10 mouse cellular contexts compared by ENCODE assay signal in genomic region chr6:48912033-48912432, GRCm38 (mm10). TPM values are rescaled to one million over a fixed set of nuclear protein-coding genes. Genes with fewer than 3 reads are reported as not detected.
DNase-seq lines count a peak whose midpoint lies in the region; ATAC-seq and TF ChIP-seq lines count a peak whose summit lies in the region.
"Had no signal": no experiment of that assay in that cellular context is flagged by ENCODE, and none has a peak within 500 bp of the region (broad histone marks: within the 10 kb centered on the region; RNA-seq: fewer than 3 reads in every experiment).

No protein-coding gene starts in this region.

- H3K9me3 ChIP-seq in liver, embryonic 12.5 days (replicated peaks) = no peaks in the 10 kb centered on the region
- H3K9me3 ChIP-seq: heart, embryonic 13.5 days; stomach, embryonic 15.5 days had no signal

- no peaks in the 10 kb centered on the region; the same call in 1 of the 2 replicates for H3K27me3 ChIP-seq in liver, adult 2 months (ENCODE audit: control insufficient read depth, insufficient read depth, low read length)
- no peaks in the 10 kb centered on the region for H3K27me3 ChIP-seq in liver, embryonic 12.5 days (replicated peaks)
- H3K27me3 ChIP-seq: heart, embryonic 13.5 days; stomach, embryonic 15.5 days had no signal

- no peak for ATAC-seq in liver, embryonic 12.5 days
- peak; percentile 35; the same call in 1 of the 2 replicates for ATAC-seq in megakaryocyte, adult 5-6 weeks (ENCODE audit: poor library complexity, severe bottlenecking)

- no peaks in the 10 kb centered on the region for H3K79me2 ChIP-seq in liver, adult 2 months (ENCODE audit: control insufficient read depth, insufficient read depth, low read length)

- DNase-seq in adrenal gland, adult 2 months = peak; percentile 6
- no peak for DNase-seq in adrenal gland, postnatal 4 days (ENCODE audit: low spot score in 2 of 2)
- DNase-seq in liver, adult 2 months (ENCODE audit: extremely low read depth, low read depth, low spot score) = peak; percentile 78
- DNase-seq in brain, adult 2 months (ENCODE audit: low read depth, low spot score) = peak; percentile 17
- no peak for DNase-seq in layer of hippocampus, adult 9-11 months
- DNase-seq in left cerebral cortex, postnatal 10 days (ENCODE audit: extremely low spot score in 1 of 2, low spot score in 2 of 2) = no peak

- H3K4me1 ChIP-seq in liver, adult 2 months (ENCODE audit: control insufficient read depth, insufficient read depth, low read length) = no peaks in the 10 kb centered on the region
- H3K4me1 ChIP-seq in liver, embryonic 12.5 days = no peaks in the 10 kb centered on the region
- H3K4me1 ChIP-seq: heart, embryonic 13.5 days; stomach, embryonic 15.5 days had no signal

- no peak overlapping the region for H3K4me3 ChIP-seq in liver, adult 2 months (ENCODE audit: insufficient read depth, low read depth, low read length)
- no peak overlapping the region for H3K4me3 ChIP-seq in liver, embryonic 12.5 days
- H3K4me3 ChIP-seq: heart, embryonic 13.5 days; stomach, embryonic 15.5 days had no signal

- no peak overlapping the region for H3K9ac ChIP-seq in liver, adult 2 months (ENCODE audit: low read depth, low read length)
- H3K9ac ChIP-seq in liver, embryonic 12.5 days = no peak overlapping the region
- H3K9ac ChIP-seq: heart, embryonic 13.5 days; stomach, embryonic 15.5 days had no signal

- no peaks in the 10 kb centered on the region for H3K36me3 ChIP-seq in liver, adult 2 months (ENCODE audit: control insufficient read depth, insufficient read depth, low read length)
- H3K36me3 ChIP-seq in liver, embryonic 12.5 days = no peaks in the 10 kb centered on the region
- H3K36me3 ChIP-seq: heart, embryonic 13.5 days; stomach, embryonic 15.5 days had no signal

- H3K4me2 ChIP-seq in liver, embryonic 12.5 days = no peak overlapping the region
- H3K4me2 ChIP-seq: heart, embryonic 13.5 days; stomach, embryonic 15.5 days had no signal

- WGBS in liver, adult 2 months = 8% methylated on average over 3 of the region's 3 CpGs
- WGBS in liver, embryonic 12.5 days (ENCODE audit: insufficient replicate concordance) = 23% methylated on average over 3 of the region's 3 CpGs

- intact Hi-C loops in left cerebral cortex, postnatal 10 days (cut with DNase I) = no loop called here

- no peak for TF ChIP-seq POLR2A in liver, adult 2 months (IDR thresholded peaks at IDR 0.05; ENCODE audit: extremely low read depth, insufficient read depth, low read length)

- TF ChIP-seq CTCF in liver, adult 2 months (IDR thresholded peaks at IDR 0.05; ENCODE audit: low read depth, low read length) = peak; percentile 23; the same call in 1 of the 2 replicates

- H3K27ac ChIP-seq in liver, adult 2 months (replicated peaks; ENCODE audit: insufficient read depth, low read depth, low read length) = no peak overlapping the region
- no peak overlapping the region for H3K27ac ChIP-seq in liver, embryonic 12.5 days
- H3K27ac ChIP-seq: heart, embryonic 13.5 days; stomach, embryonic 15.5 days had no signal

RNA-seq across cellular contexts. Expression of gene 1600015I10Rik, which starts 17.7 kb away (rescaled TPM):
- not detected for total RNA-seq in adrenal gland, adult 2 months (2021)
- polyA plus RNA-seq in adrenal gland, adult 2 months (2012; rRNA removed) = not detected in 2 replicates
- not detected for total RNA-seq in adrenal gland, postnatal 4 days (2021)
- not detected in 2 replicates for total RNA-seq in liver, adult 2 months (2014; rRNA removed)
- not detected in 2 replicates for polyA plus RNA-seq in liver, adult 2 months (2012; rRNA removed)
- not detected in 2 replicates for polyA plus RNA-seq in liver, embryonic 12.5 days (2016; fragmentation: Nextera tagmentation; extraction: Ambion mirVana)
- not detected in 2 replicates for total RNA-seq in megakaryocyte, adult 5-6 weeks (2015)
- total RNA-seq in megakaryocyte, adult 5-6 weeks (2017) = not detected in 2 replicates
- total RNA-seq in left cerebral cortex, postnatal 10 days (2021) = not detected
- polyA plus RNA-seq: heart, embryonic 13.5 days; stomach, embryonic 15.5 days had no signal

RNA-seq across cellular contexts. Expression of gene Aoc1, which starts 39.3 kb away (rescaled TPM):
- not detected for total RNA-seq in adrenal gland, adult 2 months (2021)
- not detected in 2 replicates for polyA plus RNA-seq in adrenal gland, adult 2 months (2012; rRNA removed)
- under 1 TPM; 0.14 to 0.76 TPM for total RNA-seq in adrenal gland, postnatal 4 days (2021)
- 0.09 and 0.20 TPM in 2 replicates for total RNA-seq in liver, adult 2 months (2014; rRNA removed)
- polyA plus RNA-seq in liver, adult 2 months (2012; rRNA removed) = 0.14 and 0.17 TPM in 2 replicates
- not detected in 2 replicates for polyA plus RNA-seq in liver, embryonic 12.5 days (2016; fragmentation: Nextera tagmentation; extraction: Ambion mirVana)
- not detected in 2 replicates for total RNA-seq in megakaryocyte, adult 5-6 weeks (2015)
- total RNA-seq in megakaryocyte, adult 5-6 weeks (2017) = not detected in 2 replicates
- total RNA-seq in left cerebral cortex, postnatal 10 days (2021) = not detected
- polyA plus RNA-seq: heart, embryonic 13.5 days had no signal

Comparison
In these comparisons a context has a peak if more than half of its experiments do, and no peak if none do; other contexts are left out.
1. DNase-seq: peak in adrenal gland, adult 2 months (single experiment), liver, adult 2 months (single experiment) and brain, adult 2 months (single experiment); none in adrenal gland, postnatal 4 days (0 of 2), layer of hippocampus, adult 9-11 months (single experiment) and left cerebral cortex, postnatal 10 days (0 of 2).